Mouse (Mus musculus): ENCODE results near the gene Flnc. TPM values are rescaled to one million over a fixed set of nuclear protein-coding genes. Genes with fewer than 3 reads are reported as not detected.
"Not testable (repeated sequence)": the region's sequence is repeated elsewhere in the genome, so short reads cannot be mapped to it uniquely, and the experiment has no call there.

The Flnc gene
- 0.17 and 0.35 TPM in 2 replicates for polyA plus RNA-seq (2015; fragmentation: Nextera tagmentation; extraction: Ambion mirVana)

DNA sequence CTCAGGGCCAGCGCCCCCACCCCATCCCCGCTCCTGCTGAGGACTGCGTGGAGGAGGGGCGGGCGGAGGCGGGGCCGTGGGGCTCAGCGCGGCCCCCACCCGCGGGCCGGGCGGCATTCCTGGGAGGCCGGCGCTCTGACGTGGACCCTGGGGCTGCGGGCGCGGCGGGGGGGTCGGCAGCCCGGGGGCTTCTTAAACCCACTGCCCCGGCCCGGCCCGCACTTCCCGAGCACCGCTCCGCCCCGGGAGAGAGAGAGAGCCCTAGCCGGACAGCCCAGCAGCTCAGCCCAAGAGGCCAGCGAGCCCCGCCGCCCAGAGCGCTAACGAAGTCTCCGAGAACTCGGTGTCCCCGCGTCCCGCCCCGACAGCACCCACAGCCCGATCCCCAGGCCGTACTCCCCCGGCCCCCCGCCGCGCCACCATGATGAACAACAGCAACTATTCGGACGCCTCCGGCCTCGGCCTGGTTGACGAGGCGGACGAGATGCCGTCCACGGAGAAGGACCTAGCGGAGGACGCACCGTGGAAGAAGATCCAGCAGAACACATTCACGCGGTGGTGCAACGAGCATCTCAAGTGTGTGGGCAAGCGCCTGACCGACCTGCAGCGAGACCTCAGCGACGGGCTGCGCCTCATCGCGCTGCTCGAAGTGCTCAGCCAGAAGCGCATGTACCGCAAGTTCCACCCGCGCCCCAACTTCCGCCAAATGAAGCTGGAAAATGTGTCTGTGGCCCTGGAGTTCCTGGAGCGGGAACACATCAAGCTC, at the start of gene Flnc:
Gene Flnc (plus strand): TSS at position 219 of the 766 bp plus-strand sequence.
- no peak for DNase-seq (ENCODE audit: low spot score)

- peak; percentile 39 for DNase-seq (ENCODE audit: low spot score)
These were observed 45.0 kb upstream of the Flnc start, which contains the start of gene Opn1sw for GRCm38 (mm10) chr6:29388052-29388518. Opn1sw (minus strand) TSS chr6:29388468.

DNA sequence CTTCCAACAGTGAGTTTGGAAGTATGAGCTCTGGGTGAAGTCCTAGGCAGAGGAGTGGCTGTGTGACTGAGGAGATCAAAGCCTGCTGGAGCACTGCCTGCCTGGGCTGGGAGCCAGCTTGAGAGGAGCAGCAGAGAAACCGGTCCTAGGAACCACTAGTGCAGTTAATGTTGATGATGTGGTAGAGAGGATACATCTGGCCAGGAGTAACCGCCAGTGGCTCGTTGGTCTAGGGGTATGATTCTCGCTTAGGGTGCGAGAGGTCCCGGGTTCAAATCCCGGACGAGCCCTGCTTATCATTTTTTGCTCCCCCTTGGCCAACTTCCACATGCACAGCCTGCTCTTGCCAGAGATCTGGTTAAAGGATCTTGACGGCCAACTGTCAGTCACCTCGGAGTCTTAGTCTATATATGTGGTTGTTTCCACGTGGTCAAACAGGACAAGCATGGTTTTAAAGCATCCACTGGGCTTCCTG, 44.4 kb upstream of the Flnc start:
- DNase-seq (ENCODE audit: low spot score), result peak; percentile 15

DNA sequence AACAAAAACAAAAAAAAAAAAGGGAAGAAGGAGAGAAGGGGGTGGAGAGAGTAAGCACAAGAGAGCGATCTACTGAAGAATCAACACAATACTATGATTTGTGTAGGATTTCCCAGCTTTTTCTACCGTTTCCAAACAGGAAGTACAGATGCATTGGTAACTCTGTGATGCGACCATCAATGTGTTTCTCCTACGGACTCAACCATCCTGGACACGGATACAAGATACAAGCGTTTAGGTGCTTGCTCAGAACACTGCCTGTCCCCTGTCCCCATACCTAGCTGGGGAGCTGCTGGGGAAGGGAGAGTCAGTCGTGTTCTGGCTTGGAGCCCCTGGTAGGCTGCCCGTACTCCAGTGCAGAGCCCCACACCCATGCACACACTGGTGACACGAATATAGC, 43.6 kb upstream of the Flnc start:
- DNase-seq (ENCODE audit: low spot score), result no peak

DNA sequence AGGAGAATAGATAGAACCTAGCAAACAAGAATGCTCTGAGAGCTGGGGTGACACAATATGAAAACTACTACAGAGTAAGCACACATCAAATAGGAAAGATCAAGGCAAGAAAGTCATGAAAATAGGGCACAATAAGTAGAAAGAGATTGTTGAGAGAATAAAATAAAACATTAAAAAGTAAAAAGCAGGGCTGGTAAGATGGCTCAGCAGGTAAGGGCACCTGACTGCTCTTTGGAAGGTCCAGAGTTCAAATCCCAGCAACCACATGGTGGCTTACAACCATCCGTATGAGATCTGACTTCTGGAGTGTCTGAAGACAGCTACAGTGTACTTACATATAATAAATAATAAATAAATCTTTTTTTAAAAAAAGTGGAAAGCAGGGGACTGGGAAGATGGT, 42.6 kb upstream of the Flnc start:
- DNase-seq (ENCODE audit: low spot score), result not testable (repeated sequence)

GRCm38 (mm10) chr6:29391241-29391640, 41.8 kb upstream of the Flnc start:
- not testable (repeated sequence) for DNase-seq (ENCODE audit: low spot score)

DNA sequence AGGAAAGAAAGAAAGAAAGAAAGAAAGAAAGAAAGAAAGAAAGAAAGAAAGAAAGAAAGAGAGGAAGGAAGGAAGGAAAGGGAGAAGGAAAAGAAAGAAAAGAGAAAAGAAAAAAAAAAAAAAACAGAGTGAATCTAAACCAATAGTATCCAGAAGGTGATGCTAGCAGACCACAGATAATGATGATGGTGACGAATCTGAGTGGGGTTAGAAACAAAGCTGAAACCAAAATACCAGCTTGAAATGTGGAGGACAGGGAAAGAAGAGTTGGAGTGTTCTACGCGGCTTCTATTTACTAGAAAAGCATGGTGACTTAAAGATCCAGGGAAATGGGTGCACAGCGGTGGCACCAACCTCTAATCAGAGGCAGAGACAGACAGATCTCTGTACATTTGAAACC, 41.3 kb upstream of the Flnc start:
- DNase-seq (ENCODE audit: low spot score), result no peak

GRCm38 (mm10) chr6:29394286-29394685, 38.8 kb upstream of the Flnc start:
- no peak for DNase-seq (ENCODE audit: low spot score)

DNA sequence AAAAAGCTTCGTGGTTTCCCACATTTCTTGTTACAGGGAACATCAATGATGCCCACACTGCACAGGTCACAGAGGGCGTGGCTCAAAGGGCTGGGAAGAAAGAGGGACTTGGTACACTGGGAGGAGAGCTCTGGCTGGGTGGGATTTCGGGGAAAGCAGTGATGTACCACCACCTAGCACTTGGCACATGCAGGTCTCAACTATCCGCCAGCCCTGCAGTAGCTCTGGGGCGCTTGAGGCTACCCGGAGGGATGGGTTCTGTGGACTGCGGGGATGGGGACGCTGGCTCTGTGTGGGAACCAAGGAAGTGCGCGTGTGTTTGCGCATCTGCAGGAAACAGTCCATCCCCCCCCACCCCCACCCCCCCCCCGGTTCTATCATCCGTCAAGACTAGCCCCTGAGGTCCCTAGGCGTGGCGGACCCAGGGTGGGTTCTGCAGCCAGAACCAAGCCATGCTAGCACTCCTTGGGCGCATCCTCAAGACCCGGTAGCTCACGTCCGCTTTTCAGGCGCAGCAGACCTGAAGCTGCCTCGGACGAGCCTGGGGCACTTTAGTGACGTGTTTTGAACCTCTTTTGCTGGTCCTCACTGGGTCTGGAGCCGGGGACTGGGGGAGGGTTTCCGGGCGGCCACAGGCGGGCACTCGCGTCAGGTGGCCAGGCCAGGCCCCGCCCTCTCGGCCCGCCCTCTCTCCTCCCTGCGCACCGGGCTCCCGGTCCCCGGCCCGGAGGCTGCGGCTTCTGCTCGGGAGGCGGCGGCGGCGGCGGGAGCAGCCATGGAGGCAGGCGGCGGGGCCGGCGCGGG, 36.9 kb upstream of the Flnc start, which contains the start of gene Ccdc136:
Gene Ccdc136 (plus strand): TSS at position 400 of the 804 bp plus-strand sequence.
- no peak for DNase-seq (ENCODE audit: low spot score)

DNA sequence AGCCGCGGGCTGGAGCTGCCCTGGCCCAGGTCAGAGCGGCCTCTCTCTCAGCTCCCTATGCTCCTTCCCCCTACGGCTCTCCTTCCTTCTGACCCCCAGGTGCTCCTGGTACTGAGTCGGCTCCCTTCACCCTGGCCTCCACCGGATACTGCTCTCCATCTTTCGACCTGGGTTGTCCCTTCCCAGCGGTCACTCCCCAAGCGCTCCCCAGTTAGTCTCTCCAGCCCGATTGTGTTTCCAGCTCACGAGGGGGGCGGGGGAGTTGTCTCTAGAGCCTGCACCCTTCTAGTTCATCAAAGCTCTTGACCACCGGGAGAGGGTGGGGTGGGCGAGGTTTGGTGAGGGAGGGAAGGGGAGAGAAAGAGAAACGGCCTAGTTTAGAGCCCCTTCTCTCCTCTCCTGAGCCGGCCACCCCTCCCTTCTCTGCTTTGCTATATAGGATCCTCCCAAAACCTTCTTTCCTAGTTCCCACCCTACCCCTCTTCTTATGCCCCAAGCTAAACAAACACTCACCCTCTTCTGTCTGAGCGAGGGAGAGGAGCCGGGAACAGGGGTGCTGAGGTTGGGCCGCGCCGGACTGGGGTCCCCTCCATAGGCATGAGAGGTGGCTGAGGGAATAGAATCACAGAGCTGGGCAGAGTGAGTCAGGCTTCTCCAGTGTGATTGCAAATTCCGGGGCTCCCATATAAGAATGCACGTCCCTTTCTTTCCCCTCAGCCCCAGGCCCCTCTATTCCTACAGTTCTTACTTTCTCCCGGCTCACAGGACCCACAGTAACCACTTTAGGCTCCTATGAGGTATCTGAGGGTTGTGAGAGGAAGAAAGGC, 36.1 kb upstream of the Flnc start:
- no peak for DNase-seq (ENCODE audit: low spot score)

DNA sequence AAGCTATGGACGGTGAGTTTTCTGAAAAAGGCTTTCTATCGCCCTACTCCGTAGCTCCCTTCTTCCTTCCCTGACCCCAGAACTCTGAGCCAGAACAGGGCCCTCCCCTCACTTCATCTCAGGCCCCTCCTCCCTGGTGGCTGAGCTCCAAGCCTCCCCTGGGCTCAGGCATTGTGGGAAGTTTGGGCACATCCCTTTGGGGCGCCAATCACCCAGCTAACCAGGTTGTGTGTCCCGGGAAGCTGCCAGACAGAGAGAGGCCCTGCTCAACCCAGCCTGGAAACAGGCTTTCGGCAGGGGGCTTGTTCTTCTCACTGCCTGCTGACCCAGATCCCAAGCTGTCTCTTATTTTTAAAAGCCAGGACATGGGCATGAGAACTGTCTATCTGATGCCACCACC, 35.5 kb upstream of the Flnc start:
- no peak for DNase-seq (ENCODE audit: low spot score)

DNA sequence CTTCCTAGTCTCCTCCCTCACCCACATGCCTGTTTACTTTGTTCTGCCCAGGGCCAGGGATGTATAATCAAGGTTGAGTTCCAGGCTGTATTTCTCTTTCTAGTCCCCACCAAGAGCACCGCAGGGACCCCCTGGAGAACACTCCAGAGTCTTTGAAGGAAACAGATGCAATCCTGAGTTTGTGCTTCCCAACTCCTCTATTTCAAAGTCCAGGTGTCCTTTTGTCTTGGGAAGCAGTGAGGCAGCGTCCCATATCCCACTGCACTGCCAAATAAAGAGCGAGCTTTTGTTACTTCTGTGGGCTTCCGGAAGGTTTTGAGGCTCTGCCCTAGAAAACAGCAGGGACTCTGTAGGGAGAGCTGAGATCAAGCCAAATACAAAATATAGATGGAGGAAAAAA, 33.2 kb upstream of the Flnc start:
- DNase-seq (ENCODE audit: low spot score), result no peak

DNA sequence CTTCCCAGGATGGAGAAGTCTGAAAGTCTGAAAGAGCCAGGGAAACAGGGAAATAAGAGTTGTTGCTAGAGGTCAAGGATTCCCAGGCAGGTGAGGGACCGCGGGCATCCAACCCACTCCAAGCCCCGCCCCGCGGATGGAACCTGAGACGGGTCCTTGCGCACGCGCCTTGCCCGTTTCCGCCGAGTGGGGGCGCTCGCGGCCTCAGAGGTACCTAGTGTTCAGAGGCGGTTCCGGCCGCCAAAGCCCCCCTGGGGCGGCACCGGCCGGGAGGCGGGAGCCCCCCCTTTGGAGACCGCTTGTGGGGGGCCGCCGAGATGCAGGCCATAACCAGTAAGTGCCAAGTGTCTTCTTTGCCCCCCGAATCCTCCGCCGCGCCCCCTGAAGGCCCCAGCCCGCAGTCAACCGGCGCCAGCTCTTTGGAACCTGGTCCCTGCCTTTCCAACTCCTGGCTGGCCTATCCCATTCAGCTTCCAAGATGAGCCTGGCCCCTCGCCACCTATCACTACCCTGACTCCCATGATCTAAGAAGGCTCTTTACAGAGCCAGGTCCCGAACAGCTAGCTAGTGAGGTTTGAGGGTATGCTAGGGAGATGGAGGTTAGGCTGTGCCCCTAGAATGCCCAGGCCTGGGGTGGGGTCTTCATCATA, 30.2 kb upstream of the Flnc start:
- peak; percentile 18 for DNase-seq (ENCODE audit: low spot score)

- no peak for DNase-seq (ENCODE audit: low spot score)
These were observed 26.6 kb upstream of the Flnc start for GRCm38 (mm10) chr6:29406412-29406811.

DNA sequence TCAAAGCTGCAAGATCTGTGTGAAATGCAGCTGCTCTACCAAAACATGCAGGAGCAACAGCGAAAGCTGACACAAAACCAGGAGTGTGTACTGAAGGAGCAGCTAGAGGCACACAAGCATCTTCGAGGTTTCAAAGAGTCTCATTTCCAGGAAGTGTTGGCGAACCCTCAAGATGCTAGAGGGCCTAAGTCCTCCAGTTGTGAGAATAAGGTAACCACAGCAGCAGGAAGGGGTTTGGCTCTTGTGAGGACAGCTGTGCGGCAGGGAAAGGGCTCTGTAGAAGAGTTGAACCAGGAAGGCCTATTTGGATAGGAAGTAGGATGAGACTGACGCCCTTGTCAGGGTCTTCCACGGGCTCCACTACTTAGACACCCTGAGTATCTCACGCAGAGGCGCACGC, 17.6 kb upstream of the Flnc start:
- peak; percentile 66 for DNase-seq (ENCODE audit: low spot score)

- DNase-seq (ENCODE audit: low spot score), result no peak
These were observed 12.5 kb upstream of the Flnc start for GRCm38 (mm10) chr6:29420596-29420995.

GRCm38 (mm10) chr6:29425118-29425517, 7.9 kb upstream of the Flnc start:
- DNase-seq (ENCODE audit: low spot score), result no peak

DNA sequence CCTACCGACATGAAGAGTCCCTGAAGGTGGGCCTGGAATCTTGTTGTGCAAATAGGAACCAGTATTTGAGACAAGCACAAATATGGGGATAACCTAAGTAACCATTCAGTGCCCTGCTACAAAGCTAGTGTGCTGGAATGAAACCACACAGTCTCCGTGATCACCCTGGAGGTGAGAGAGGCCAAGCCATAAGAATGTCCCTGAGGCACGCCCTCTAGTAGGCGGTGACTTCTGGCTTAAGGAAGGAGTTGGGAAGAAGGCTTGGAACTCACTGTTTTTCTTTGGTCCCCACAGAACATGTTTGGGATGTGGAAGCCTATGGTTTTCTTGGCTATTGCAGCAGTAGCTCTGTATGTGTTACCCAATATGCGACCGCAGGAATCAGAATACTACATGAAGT, 6.7 kb upstream of the Flnc start:
- no peak for DNase-seq (ENCODE audit: low spot score)

DNA sequence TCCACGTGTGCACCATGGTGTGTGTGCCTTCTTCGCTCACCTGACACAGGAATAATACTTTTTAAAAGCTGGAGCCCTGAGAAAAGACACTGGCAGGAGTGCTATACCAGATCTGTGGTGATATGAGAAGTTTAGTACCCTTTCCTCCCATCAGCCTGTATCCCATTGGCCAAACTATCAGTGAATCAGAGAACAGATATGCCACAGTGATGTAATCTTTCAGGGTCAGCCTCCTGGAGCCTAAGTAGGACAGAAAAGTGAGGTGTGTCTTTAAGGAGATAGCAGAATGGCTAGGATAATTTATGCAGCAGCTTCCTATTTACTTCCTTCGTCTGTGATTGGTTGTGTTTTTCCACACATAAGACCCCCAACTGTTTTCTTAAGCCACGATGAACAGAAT, 4.9 kb upstream of the Flnc start:
- no peak for DNase-seq (ENCODE audit: low spot score)

- DNase-seq (ENCODE audit: low spot score), result no peak
These were observed 2.2 kb upstream of the Flnc start for GRCm38 (mm10) chr6:29430681-29431420.

Measured in thymus, postnatal 0 days (tissue).